Mouse (Mus musculus) lung, postnatal 0 days (tissue): ENCODE measurements around the gene Atp1b2.

Experiments
- CTCF ChIP-seq: IDR thresholded peaks from 2 replicates; pipeline ENCODE4 v1.5.1; 2016; ENCODE audit warnings: antibody characterized with exemption, mild to moderate bottlenecking
- EP300 ChIP-seq: IDR thresholded peaks from 2 replicates; pipeline ENCODE4 v1.6.1; 2016; ENCODE audit warnings: antibody characterized with exemption, mild to moderate bottlenecking, control low read depth

DNA sequence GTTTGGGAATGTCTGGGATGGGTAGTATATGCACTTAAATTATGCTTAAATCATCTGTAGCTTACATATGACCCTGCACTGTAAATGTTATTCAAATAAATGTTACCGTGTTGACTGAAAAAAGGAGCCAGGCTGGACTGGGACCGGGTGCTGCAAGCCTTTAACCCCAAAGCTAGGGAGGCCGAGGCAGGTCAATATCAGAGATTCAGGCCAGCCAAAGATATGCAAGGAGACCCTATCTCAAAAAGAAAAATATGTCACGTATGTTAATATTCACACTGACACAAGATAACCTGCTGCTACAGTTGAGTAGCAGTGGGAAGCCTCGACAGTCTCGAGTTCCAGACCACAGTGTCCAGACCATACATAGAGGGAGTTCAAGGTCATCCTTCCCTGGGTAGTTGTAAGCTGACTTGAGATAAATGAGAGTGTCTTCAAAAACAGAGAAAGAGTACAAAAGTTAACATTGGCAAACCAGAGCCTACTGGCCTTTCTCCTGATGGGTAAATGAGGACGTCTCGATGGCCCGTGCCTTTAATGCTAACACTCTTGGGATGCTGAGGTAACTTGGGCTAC lies 23.4 kb downstream of the Atp1b2 start:
- TF ChIP-seq CTCF, result no peak
- TF ChIP-seq EP300, result no peak
